Mouse (Mus musculus) spleen, embryonic (tissue): ENCODE measurements around the gene Olfr464.

Source experiments
- CTCF ChIA-PET: fragments of 350-600 bp; sonication (Branson Sonifier 250); formaldehyde crosslinking; loops from one replicate; lab custom pipeline; 2022; lab: Charles Lee

The Olfr464 gene

DNA sequence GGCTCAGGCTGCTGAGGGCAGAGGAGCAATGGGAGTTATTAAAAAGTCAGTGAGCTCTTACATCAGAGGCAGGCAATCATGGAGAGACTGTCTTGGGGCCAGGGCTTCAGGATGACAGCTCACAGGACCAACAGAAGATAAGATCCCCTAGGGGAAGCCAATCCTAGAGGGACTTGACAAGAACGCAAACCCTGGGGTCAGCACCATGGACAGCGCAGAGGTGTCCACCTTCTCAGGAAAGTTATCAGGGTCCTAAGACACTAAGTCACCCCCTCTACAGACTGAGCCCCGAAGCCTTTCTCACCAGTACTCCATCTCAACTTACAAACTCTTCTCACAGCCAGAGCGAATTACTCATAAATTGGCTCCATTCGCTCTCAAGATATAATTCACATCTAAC is at the start of gene Olfr464:
Gene Olfr464, minus strand, starts transcription at position 2 of the 400 bp plus-strand sequence.
- CTCF ChIA-PET, result no interaction called here

DNA sequence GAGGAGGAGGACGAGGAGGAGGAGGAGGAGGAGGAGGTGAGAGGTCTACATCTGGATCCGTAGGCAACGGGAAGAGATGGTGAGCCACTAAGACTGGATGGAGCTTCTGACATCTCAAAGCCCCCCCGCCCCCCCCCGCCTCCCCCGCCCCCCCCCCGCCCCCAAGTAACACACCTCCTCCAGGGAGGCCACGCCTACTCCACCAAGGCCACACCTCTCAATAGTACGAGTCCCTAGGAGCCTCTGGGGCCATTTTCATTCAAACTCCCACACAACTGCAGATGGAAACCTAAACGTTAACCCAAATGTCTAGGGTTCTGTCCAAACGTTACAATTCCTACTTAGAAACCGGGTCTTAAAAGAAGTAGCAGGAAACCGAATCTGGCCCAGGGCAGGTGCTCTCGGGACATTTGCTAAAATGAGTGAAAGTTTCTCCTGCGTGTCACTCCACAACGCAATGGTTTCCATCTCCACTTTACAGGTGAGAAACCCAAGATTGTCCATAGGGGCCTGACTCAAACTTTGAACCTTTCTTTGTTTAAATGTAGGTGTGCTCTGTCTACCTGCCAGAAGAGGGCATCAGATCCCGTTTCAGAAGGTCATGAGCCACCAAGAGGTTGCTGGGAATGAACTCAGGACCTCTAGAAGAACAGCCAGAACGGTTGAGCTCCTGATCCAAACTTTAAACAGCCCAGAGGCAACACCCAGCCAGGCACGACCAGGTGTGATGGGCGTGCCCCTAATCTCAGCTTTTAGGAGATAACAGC is 47.8 kb upstream of the Olfr464 start:
- CTCF ChIA-PET, result interaction anchor here (2.5 kb wide), 1 partner anchor 84 kb away, joined by 5 read pairs; no protein-coding TSS in a partner anchor

DNA sequence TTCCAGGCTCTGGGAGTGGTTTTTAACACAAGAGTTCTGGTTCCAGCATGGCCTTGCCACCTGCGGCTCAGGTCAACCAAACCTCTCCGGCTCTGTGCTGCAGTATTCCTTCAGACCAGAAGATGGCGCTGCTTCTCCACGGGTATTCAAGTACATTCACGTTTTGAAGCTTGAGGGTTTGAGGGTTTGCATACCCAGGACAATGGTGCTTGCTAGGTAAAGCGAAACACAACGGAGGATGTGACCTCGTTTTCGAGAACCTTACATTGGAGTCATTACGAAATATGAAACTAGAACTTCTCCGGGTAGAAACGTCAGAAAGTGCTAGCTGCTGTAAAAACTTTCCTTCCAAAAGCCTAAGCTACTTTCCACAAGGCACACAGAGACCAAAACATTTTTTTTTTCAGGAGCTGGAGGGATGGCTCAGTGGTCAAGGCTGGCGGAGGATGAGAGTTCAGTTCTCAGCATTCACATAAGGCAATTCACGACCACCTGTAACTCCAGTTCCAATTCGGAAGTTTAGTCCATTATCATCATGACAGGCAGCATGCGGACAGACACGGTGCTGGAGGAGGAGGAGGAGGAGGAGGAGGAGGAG is 47.0 kb upstream of the Olfr464 start:
- CTCF ChIA-PET, result interaction anchor here (0.8 to 2.5 kb wide), 2 partner anchors 85 to 855 kb away, joined by 3 to 5 read pairs; no protein-coding TSS in a partner anchor

DNA sequence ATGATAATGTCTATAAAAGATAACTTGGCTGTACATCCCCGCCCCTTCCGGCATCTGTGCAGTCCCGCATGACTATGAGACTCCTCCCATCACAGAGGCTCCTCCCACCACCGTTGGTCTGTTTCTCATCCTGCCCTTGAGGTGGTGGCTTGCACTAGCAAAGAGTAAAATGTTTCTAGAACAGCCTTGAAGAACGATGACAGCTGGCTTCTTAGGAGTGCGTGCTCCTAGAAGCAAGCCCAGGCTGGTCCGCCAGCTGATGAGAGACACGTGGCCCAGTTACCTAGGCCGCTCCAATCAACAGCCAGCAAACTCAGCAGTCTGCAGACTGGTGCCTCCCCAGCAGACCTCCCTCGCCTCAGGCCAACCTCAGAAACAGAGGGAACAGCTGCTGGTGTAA is 45.4 kb upstream of the Olfr464 start:
- CTCF ChIA-PET, result interaction anchor here (0.6 kb wide), 1 partner anchor 58 kb away, joined by 3 read pairs; no protein-coding TSS in a partner anchor

DNA sequence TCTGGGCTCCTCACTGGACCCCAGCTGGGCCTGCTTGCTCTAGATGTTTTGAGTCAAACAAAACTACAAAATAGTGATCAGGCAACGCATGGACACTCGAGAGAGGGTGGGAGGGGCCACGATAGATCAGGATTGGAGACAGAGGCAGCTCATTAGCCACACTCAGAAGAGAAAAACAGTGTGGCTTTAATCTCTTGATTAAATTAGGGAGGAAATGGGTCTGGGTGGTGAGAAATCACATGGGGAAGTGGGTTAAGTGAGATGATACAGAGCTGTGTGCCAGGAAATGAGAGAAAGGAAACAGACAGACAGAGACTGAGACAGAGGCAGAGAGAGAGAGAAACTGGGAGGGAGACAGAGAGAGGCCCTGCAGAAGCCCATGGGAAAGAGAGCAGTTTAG is 44.5 kb upstream of the Olfr464 start:
- CTCF ChIA-PET, result no interaction called here

DNA sequence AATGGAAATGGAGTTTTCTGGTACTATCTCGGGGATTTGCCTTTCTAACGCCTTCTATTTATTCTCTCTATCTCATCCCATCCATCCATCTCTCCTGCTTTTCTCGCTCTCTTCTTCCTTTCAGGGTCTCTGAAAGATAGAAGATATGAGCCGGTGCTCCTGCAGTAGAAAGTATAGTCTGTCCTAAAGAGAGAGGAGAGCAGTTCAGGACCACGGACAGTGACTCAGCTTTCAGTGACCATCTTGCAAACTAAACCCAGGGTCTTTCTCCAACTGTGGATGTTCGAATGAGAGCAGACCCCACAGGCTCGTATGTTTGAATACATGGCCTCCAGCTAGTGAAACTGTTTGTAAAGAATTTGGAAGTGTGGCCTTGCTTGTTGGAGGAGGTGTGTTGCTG is 36.3 kb upstream of the Olfr464 start:
- CTCF ChIA-PET, result interaction anchor here (0.6 kb wide), 1 partner anchor 357 kb away, joined by 4 read pairs; no protein-coding TSS in a partner anchor

DNA sequence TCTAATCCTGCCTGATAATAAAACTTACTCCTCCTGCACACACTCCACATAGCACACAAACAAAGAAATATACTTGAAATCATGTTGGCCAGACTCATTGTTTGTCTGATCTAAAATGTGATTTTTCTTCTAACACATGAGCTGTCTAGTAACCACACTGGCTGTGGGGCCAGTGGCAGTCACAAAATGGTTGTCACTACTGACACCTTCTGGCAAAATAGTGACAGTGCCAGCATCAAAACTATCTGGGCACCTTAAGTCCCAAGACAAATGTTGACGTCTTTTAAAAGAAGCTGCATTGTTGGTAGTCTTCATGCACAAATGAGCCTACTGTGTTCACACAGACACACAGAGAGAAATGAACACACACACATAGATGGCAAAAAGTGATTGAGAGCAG is 34.4 kb upstream of the Olfr464 start:
- CTCF ChIA-PET, result interaction anchor here (0.6 kb wide), 1 partner anchor 288 kb away, joined by 3 read pairs; no protein-coding TSS in a partner anchor

DNA sequence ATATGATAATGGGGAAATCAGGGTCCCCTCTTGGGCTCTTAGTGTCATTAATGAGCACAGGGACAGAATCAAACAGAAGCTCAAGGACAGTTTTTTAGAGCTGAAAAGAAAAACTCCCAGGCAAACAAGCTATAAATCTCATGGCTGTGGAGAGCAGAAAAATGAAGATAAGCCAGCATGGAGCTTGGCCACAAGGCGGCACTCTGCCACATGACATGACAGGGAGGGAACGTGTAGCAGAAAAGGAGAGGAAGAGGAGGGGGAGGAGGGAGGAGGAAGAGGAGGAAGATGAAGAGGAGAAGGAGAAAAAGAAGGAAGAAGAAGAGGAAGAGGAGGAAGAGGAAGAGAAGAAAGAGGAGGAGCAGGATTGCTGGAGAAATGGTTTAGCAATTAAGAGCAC is 29.2 kb upstream of the Olfr464 start:
- CTCF ChIA-PET, result interaction anchor here (0.6 kb wide), 1 partner anchor 83 kb away, joined by 6 read pairs; no protein-coding TSS in a partner anchor

DNA sequence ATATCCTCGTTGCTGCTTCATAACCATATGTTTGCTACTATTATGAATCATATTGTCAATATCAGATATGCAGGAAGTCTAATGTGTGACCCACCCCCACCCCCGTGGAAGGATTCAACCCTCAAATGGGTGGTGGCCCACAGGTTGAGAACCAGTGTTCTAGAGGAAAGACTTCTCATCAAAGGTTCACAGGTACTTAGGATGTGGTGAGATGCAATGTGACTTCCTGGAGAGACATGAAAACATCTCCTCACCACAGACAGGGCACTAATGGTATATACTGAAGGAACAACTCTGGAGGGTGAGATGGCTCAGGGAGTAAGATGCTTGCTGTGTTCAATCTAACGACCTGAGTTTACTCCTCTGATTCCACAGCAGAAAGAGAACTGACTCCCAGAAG is 14.7 kb upstream of the Olfr464 start:
- CTCF ChIA-PET, result no interaction called here

DNA sequence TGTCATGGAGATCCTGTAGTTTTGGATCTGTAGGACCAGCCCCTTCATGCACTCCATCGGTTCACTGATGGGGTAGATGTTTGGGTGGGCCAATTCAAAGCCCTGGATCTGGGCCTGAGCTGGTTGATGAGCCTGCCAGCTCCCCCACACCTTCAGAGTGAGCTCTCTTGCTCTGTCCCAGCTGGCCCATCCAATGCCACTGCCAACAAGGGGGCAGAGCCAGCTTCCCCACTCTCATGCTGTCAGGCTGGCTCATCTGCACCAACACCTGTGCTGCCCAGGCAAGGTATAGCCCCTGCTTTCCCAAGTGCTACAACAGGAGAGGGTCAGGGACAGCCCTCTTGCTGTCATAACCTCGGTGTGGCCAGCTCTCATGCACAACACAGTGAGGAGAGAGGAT is 13.0 kb upstream of the Olfr464 start:
- CTCF ChIA-PET, result no interaction called here

DNA sequence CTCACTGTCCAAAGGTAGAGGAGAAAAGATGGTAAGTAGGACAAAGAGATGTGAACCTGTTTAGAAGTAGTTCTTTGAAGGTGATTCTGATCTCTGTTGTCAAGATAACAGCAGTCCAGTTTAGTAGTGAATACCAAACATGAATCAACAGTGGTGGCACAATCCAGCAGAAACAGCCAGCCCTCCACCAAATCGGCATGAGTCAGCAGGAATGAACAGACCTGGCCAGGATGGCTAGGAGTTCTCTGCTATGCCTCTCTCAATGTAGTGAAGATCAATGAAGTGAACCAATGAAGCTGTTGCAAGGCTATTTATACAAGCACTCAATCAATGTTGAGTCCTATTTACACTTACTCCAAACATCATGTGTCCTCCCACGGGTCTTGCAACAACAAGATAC is 9.6 kb upstream of the Olfr464 start:
- CTCF ChIA-PET, result no interaction called here

DNA sequence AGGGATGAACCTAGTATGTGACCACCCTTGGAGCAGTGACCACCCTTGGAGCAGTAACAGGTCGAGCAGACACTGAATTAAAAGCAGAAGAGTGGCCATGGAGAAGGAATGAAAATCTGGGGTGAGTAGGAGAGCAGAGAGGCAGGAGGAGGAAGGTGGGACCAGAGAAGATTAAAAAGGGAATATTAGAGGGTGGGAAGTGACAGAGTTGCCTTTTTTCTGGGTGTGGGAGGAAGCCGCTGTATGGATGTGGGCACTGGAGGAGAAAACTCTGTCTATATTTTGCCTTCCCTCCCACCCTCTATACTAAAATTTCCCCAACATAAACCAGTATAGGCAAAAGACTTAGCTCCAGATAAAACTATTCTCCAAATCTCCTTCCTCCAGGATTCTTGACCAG is 466 bp downstream of the Olfr464 start:
- CTCF ChIA-PET, result no interaction called here

DNA sequence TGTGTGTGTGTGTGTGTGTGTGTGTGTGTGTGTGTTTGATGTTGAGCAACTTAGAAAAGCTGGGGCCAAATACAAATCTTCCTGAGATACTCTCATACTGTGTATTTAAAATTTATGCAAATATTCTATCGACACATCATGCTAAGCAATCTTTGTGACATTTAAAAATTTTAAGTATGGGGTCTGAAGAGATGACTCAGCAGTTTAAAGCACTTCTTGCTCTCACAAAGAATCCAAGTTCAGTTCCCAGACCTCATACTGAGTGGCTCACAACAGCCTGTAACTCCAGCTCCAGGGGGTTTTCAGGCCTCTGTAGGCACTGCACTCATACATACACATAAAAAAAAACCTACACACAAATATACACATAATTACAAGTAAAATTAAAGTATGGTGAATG is 4.8 kb downstream of the Olfr464 start:
- CTCF ChIA-PET, result no interaction called here

DNA sequence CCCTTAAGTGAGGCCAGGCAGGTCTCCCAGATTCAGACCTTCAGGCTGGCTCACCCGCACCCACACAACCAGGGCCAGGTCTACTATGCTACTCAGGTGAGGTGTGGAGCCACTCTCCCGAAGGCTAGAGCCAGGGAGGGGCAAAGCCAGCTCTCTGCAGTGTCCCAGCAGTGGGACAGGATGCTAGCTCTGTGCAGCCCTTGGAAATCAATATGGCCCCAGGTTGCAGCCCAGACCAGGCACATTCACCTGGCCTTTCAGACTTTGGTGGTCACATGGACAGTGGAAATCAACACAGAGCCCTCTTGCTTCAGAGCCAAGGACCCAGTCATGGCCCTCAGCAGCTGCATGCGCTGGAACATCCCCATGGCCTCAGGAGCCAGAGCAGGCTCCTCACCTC is 16.4 kb downstream of the Olfr464 start:
- CTCF ChIA-PET, result no interaction called here

DNA sequence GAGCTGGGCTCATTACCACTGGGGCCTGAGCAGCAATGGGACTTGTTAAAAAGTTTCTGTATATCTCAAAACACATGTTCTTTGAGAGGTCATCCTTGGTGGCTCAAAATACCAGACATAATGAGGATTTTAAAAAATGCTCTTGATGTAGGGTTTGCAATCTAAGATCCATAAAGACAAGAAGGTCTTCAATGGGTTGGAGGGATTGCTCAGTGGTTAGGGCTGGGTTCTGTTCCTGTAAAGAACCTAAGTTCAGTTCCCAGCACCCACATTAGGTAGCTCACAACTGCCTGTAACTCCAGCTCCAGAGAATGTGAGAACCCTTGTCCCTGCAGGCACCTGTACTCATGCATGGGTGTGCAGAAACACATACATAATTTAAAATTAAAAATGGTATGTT is 23.5 kb downstream of the Olfr464 start, which contains the start of gene Olfr463:
Gene Olfr463, minus strand, starts transcription at position 101 of the 400 bp plus-strand sequence.
- CTCF ChIA-PET, result no interaction called here

DNA sequence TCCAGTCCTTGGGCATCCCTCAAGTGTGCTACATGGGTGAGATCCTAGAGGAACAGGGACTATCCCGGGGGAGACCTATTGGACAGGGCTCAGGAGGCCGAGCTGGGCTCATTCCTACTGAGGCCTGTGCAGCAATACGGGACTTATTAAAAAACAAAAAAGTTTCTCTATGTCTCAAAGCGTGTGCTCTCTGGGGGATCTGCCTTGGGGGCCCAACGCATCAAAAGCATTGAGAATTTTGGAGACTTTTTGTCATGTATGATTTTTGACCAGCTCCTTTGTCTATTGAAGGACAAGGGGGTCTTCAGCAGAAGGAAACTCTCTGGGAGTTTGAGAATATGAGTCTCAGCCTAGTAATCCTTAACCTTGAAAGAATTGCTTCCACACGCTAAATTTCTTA is 28.6 kb downstream of the Olfr464 start, which contains the start of gene Olfr462:
Gene Olfr462, minus strand, starts transcription at position 101 of the 400 bp plus-strand sequence.
- CTCF ChIA-PET, result no interaction called here

DNA sequence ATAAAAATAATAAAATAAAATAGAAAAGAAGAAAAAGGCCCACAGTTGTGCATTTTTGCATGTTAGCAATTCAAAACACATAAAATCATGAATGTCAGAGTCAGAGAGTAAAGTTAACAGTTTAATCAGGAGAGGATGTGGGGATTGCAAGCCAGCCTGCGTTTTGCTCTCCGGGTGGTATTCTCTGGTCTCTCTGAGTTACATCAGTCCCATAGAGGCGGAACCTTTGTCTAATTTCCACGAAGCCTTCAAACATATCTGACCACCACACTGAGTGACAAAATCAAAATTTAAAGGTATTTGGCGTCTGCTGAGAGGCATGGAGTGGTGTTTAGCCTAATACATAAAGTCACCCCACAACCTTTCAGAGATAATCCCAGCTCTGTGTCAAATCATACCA is 35.9 kb downstream of the Olfr464 start:
- CTCF ChIA-PET, result no interaction called here

DNA sequence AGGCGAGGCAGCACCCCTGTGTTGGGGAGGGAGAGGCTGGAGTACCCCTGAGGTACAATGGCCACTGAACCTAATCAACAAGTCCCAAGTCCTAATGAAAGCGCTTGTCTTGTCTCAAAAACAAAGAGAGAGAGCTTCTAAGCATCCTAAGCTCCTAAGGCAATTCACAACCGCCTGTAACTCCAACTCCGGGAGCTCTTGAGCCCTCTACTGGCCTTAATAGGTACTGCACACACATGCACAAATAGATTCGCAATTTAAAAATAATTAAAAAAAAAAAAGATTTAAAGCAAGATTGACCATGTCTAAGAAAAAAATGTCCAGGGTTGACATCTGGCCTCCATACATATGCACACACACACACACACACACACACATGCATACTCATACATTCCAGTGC is 37.3 kb downstream of the Olfr464 start:
- CTCF ChIA-PET, result interaction anchor here (0.6 kb wide), 1 partner anchor 103 kb away, joined by 12 read pairs; no protein-coding TSS in a partner anchor

DNA sequence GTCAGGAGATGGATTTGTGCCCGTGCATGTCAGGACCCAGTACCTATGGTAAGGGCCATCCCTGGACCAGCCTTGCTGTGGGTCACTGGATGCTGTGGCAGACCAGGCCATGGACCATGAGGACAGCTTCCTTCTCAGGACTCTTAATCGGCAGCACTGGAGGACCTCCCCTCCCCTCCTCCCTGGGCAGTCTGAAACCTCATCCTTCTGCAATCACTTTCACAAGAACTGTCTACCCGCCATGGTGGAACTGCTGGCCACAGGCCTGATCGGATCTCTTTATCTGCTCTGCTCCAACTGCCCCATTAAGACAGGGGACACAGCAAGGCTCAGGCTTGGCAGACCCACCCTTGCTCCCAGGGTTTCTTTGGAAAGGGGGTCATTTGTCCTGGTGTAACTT is 39.1 kb downstream of the Olfr464 start:
- CTCF ChIA-PET, result no interaction called here

DNA sequence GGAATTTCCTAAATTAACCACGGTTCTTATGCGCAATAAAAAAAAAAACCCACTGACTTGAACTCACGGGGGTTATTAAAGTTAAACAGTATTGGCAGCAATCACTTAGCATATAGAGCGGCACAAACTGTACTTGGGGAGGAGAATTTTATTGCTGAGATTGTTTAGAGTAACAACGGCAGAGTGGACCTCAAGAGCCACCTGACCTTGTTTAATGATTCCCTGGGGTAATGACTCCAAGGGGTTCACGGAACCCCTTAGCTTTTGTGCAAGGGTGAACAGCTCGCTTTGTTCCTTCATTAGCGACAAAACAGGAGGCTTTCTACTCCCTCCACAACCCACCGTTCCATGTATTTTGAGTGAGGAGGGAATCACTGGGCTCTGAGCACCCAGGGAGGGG is 40.9 kb downstream of the Olfr464 start:
- CTCF ChIA-PET, result no interaction called here

DNA sequence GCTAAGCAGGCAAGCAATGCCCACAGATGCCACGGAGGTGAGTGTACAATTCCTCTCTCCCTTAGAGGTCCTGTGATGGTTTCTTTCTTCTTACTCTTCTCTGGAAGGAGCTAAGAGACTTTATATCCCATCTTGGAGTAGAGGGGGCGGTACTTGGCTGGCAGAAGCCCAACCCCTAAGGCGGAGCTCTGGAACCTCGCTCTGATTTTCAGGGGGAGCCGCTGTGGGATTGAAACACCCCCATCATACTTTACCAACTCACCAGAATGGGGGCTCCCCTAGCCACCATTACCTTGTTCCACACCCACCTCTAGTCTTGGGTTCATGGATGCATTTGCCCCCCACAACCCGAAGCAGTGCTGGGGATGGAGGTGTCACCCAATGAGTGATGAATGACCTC is 45.3 kb downstream of the Olfr464 start, which contains the start of gene Epx:
Gene Epx, minus strand, starts transcription at position 101 of the 400 bp plus-strand sequence.
- CTCF ChIA-PET, result no interaction called here

DNA sequence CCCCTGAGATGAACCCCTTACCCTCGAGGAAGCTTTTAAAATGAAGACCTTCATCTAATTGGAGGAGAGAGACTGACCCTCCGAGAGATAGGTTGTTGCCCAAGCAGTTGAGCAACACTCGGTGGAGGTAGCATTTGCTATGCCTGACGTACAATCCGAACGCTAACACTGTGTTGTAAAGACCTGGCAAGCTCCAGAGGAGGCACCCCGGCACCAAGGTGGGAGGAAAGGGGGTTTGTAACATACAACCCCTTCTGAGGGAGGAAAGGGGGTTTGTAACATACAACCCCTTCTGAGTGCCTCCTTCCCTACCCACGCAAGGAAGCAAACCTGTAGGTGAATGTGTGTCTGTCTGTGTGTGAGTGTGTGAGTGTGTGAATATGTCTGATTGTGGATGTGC is 49.0 kb downstream of the Olfr464 start:
- CTCF ChIA-PET, result interaction anchor here (0.6 kb wide), 1 partner anchor 528 kb away, joined by 3 read pairs; no protein-coding TSS in a partner anchor
